Mouse (Mus musculus): ENCODE data around the gene Ifi27l2a.

GRCm38 (mm10) chr12:103434861-103435260 lies 8.6 kb downstream of the Ifi27l2a start:
- TF ChIP-seq CTCF (conservative IDR thresholded peaks at IDR 0.05; ENCODE audit: insufficient read depth, insufficient read length, low read depth, low read length) (no peak), POLR2A (IDR thresholded peaks at IDR 0.05; ENCODE audit: low read depth, low read length) (no peak)
